Mouse (Mus musculus) ES-E14 (cell line): Measurements from ENCODE around the gene Krt28. TPM values are rescaled to one million over a fixed set of nuclear protein-coding genes. Genes with fewer than 3 reads are reported as not detected.

Experiments
- DNase-seq: peaks from one replicate; pipeline ENCODE4 v3.0.0-alpha.2; 2013; ENCODE audit warnings: low read depth, low spot score
- H3K27ac ChIP-seq: 2 replicates; pipeline ENCODE4 v1.5.1; 2012; ENCODE audit warnings: low read depth, mild to moderate bottlenecking, low read length, moderate library complexity, mixed read lengths; ENCODE audit not compliant: poor library complexity, insufficient read depth, severe bottlenecking
- H3K36me3 ChIP-seq: 2 replicates; pipeline ENCODE4 v1.6.1; 2012; ENCODE audit warnings: mild to moderate bottlenecking, low read length, moderate library complexity, mixed read lengths; ENCODE audit not compliant: control insufficient read depth, poor library complexity, insufficient read depth, severe bottlenecking
- H3K4me1 ChIP-seq, 2 experiments: fragments of 150-350 bp in 1 of 2; sonication (generic) in 1 of 2; 2 replicates each; pipeline ENCODE4 v1.6.1; 2012; ENCODE audit warnings: low read length in 2 of 2, mild to moderate bottlenecking in 1 of 2, mixed read lengths in 1 of 2; ENCODE audit not compliant: control insufficient read depth in 2 of 2, insufficient read depth in 2 of 2, poor library complexity in 1 of 2
- H3K4me3 ChIP-seq, 2 experiments: fragments of 150-350 bp in 1 of 2; sonication (generic) in 1 of 2; 2 replicates each; pipeline ENCODE4 v1.5.1; 2012; ENCODE audit warnings: low read length in 2 of 2, low read depth in 1 of 2, mild to moderate bottlenecking in 1 of 2, mixed read lengths in 1 of 2; ENCODE audit not compliant: insufficient read depth in 1 of 2, poor library complexity in 1 of 2, severe bottlenecking in 1 of 2
- H3K9ac ChIP-seq: 2 replicates; pipeline ENCODE4 v1.6.1; 2012; ENCODE audit warnings: low read depth, mild to moderate bottlenecking, low read length, mixed read lengths; ENCODE audit not compliant: poor library complexity, insufficient read depth, severe bottlenecking
- H3K9me3 ChIP-seq: fragments of 150-350 bp; sonication (generic); 2 replicates; pipeline ENCODE4 v1.6.1; 2012; ENCODE audit warnings: low read depth, mild to moderate bottlenecking, low read length; ENCODE audit not compliant: control insufficient read depth, insufficient read depth
- CHD2 ChIP-seq: IDR thresholded peaks from 2 replicates; pipeline ENCODE4 v1.6.1; 2014; ENCODE audit warnings: mild to moderate bottlenecking, low read depth, low read length, inconsistent platforms
- HCFC1 ChIP-seq: IDR thresholded peaks from 2 replicates; pipeline ENCODE4 v1.6.1; 2012; ENCODE audit warnings: low read length, inconsistent platforms, borderline replicate concordance; ENCODE audit not compliant: insufficient read depth
- MAFK ChIP-seq: IDR thresholded peaks from 2 replicates; pipeline ENCODE4 v1.6.1; 2014; ENCODE audit warnings: mild to moderate bottlenecking, low read depth, low read length, inconsistent platforms; ENCODE audit not compliant: insufficient read depth
- ZC3H11A ChIP-seq: IDR thresholded peaks from 2 replicates; pipeline ENCODE4 v1.6.1; 2012; ENCODE audit warnings: low read depth, mild to moderate bottlenecking, inconsistent platforms, low read length, borderline replicate concordance
- ZNF384 ChIP-seq: IDR thresholded peaks from 2 replicates; pipeline ENCODE4 v1.6.1; 2012; ENCODE audit warnings: low read depth, low read length, inconsistent platforms
- in situ Hi-C, 2 experiments: fragments of 600-800 bp; cut with MboI; formaldehyde crosslinking; loops; one replicate each; pipeline ENCODE4 v1.15.1; 2025; ENCODE audit warnings: low sequenced_read_pairs in 2 of 2, inconsistent platforms in 1 of 2; ENCODE audit not compliant: unreplicated experiment in 2 of 2
- total RNA-seq: library from RNA; depleted of rRNA; stranded (reverse); fragments of 300-350 nt; gene quantifications from 2 replicates; pipeline ENCODE4 v1.2.3, GENCODE M21; 2012

The Krt28 gene
- total RNA-seq, 1 experiment, result 0.18 TPM

DNA sequence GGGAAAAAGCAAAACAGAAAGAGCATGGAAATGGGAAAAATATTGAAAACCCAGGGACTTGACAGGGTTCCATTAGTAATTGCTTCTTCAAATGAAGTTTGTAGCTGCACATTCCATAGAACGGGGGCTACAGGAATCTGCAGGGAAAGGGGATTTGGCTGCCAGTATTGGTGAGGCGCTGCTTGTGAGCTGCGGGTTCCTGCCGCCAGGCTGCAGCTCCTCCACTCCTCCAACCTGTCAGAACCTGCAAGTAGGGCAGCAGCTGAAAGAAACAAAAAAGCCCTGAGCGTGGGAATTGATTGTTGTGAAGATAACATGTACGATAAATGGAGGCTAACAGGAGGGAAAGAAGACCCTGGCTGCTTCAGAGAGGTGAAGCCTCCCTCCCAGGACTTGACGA is 16.2 kb upstream of the Krt28 start:
- TF ChIP-seq CHD2 (no peak), ZC3H11A (no peak), HCFC1 (no peak), MAFK (no peak), ZNF384 (no peak)
- no peak overlapping the region for H3K9ac ChIP-seq
- no peak overlapping the region for H3K27ac ChIP-seq
- no peaks in the 10 kb centered on the region for H3K36me3 ChIP-seq
- no peaks in the 10 kb centered on the region for H3K9me3 ChIP-seq
- peaks cover 0 to 2% of the 10 kb centered on the region in 2 experiments; a peak in 1 of 4 replicates for H3K4me1 ChIP-seq
- no peak for DNase-seq
- in situ Hi-C loops, result loop anchor here in 1 of 2 experiments (25.0 kb wide), 1 partner anchor 896 kb away; no protein-coding TSS in a partner anchor
- H3K4me3 ChIP-seq, result no peak overlapping the region

GRCm38 (mm10) chr11:99389264-99389663 is 14.6 kb upstream of the Krt28 start, which contains the start of gene Krt10:
TSS of gene Krt10 (minus strand) at chr11:99389364.
- in situ Hi-C loops, result loop anchor here in 1 of 2 experiments (25.0 kb wide), 1 partner anchor 898 kb away; no protein-coding TSS in a partner anchor
- Histone ChIP-seq H3K27ac (no peak within 1 kb of the TSS), H3K36me3 (no peaks in the 10 kb centered on the region), H3K9ac (no peak within 1 kb of the TSS), H3K4me1 (peaks cover 0 to 2% of the 10 kb centered on the region in 2 experiments; a peak in 1 of 4 replicates), H3K9me3 (no peaks in the 10 kb centered on the region), H3K4me3 (peak within 1 kb of the TSS in 1 of 2 experiments; percentile 37; a peak in 1 of 4 replicates)
- DNase-seq, result no peak
- TF ChIP-seq ZC3H11A (no peak), CHD2 (no peak), MAFK (no peak), ZNF384 (no peak)

DNA sequence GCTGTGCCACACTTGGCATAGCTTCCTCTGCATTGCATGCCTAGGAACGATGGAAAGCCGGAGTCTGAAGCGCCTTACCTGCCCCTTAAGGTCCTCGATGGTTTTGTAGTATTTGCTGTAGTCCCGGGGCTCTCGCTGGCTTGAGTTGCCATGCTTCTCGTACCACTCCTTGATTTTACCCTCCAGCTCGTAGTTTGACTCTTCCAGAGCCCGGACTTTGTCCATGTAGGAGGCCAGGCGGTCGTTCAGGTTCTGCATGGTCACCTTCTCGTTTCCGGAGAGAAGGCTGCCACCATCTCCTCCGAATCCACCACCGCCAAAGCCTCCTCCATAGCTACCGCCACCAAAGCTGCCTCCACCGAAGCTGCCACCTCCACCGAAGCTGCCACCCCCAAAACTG is 14.0 kb upstream of the Krt28 start:
- H3K9ac ChIP-seq, result no peak overlapping the region
- H3K27ac ChIP-seq, result no peak overlapping the region
- no peaks in the 10 kb centered on the region for H3K36me3 ChIP-seq
- DNase-seq, result no peak
- H3K4me3 ChIP-seq, result no peak overlapping the region
- TF ChIP-seq MAFK (no peak), HCFC1 (no peak), CHD2 (no peak), ZNF384 (no peak), ZC3H11A (no peak)
- H3K4me1 ChIP-seq, result peaks cover 0 to 2% of the 10 kb centered on the region in 2 experiments; a peak in 1 of 4 replicates
- H3K9me3 ChIP-seq, result no peaks in the 10 kb centered on the region
- in situ Hi-C loops, result loop anchor here in 1 of 2 experiments (25.0 kb wide), 1 partner anchor 899 kb away; no protein-coding TSS in a partner anchor

DNA sequence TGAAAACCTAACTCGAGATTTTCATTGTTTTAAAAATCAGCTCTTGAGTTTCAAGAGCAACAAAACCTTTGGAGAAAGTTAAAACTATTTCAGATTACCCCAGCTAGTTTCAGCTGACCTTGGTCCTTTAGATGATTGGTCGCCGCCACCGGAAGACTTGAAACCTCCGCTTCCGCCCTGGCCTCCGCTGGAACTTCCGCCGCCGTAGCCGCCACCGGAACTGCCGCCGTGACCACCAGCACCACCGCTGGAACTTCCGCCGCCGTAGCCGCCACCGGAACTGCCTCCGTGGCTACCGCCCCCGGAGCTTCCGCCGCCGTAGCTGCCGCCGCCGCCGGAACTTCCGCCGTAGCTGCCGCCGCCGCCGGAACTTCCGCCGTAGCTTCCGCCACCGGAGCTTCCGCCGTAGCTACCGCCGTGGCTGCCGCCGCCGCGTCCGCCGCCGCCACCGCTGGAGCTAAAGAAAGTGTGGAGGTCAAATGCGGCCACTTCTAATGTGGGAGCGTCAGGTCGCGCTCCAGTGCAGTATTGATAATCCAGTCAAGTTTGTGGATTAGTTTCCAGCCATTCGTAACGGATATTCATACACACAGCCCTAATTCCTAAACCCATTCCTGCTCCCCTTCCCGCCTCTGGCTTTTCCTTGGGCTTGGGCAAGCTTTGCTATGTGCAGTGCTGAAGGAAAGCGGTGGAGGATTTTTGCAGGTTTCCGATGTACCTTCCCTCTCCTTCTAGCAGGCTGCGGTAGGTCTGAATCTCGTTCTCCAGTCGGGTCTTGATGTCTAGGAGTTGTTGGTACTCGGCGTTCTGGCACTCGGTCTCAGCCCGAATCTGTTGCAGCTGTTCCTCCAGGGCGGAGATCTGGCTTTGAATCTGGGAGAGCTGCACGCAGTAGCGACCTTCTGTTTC is 11.4 kb upstream of the Krt28 start:
- Histone ChIP-seq H3K4me1 (peaks cover 0 to 2% of the 10 kb centered on the region in 2 experiments; a peak in 1 of 4 replicates), H3K4me3 (peak overlapping the region; percentile 68 to 92)

More for the DNA sequence above, 11.4 kb upstream of the Krt28 start:
- no peaks in the 10 kb centered on the region for H3K9me3 ChIP-seq
- TF ChIP-seq ZC3H11A (no peak), HCFC1 (no peak), ZNF384 (no peak), CHD2 (no peak), MAFK (no peak)
- no peaks in the 10 kb centered on the region for H3K36me3 ChIP-seq
- peak; percentile 54 for DNase-seq
- H3K27ac ChIP-seq, result peak overlapping the region; percentile 85
- in situ Hi-C loops, result loop anchor here in 1 of 2 experiments (25.0 kb wide), 1 partner anchor 901 kb away; no protein-coding TSS in a partner anchor
- H3K9ac ChIP-seq, result peak overlapping the region; percentile 59
